Comparison of ENCODE assay signal across 26 mouse cellular contexts in the genomic region with DNA sequence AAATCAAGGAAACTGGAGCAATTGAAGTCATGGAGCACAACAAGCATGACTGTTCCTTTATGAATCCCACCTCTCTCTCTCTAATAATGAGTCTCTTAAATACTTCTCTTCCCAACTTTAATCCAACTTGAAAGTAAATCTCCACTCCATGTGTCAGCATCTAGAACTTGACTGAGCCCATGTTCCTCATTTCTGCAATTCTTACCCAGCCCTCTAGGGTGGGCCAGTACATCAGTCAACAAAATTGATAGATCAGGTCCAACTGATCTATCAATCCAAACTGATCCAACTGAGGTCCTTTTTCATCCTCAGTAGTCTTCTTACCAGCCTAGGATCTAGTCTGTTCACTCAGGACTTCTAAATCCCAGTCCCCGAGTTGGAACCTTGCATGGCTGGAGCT. TPM values are rescaled to one million over a fixed set of nuclear protein-coding genes. Genes with fewer than 3 reads are reported as not detected.
DNase-seq lines count a peak whose midpoint lies in the region; ATAC-seq and TF ChIP-seq lines count a peak whose summit lies in the region.
"Had no signal": no experiment of that assay in that cellular context is flagged by ENCODE, and none has a peak within 500 bp of the region (broad histone marks: within the 10 kb centered on the region; RNA-seq: fewer than 3 reads in every experiment).

No protein-coding gene starts in this region.

- no peak for TF ChIP-seq POLR2A in testis, adult 2 months (IDR thresholded peaks at IDR 0.05; ENCODE audit: control insufficient read depth, low read depth, low read length)

- no peaks in the 10 kb centered on the region for H3K4me1 ChIP-seq in intestine, postnatal 0 days (replicated peaks; ENCODE audit: control insufficient read depth, insufficient read depth, low read length)
- no peaks in the 10 kb centered on the region for H3K4me1 ChIP-seq in intestine, embryonic 15.5 days (replicated peaks)
- no peaks in the 10 kb centered on the region for H3K4me1 ChIP-seq in testis, adult 2 months (ENCODE audit: control insufficient read depth, insufficient read depth, low read length)
- H3K4me1 ChIP-seq in heart, embryonic 12.5 days (replicated peaks): no peaks in the 10 kb centered on the region
- H3K4me1 ChIP-seq: embryonic facial prominence, embryonic 12.5 days; forebrain, embryonic 13.5 days; hindbrain, embryonic 13.5 days had no signal

- no peak for ATAC-seq in intestine, postnatal 0 days
- no peak for ATAC-seq in intestine, embryonic 15.5 days
- ATAC-seq in erythroid progenitor cell, adult 5-6 weeks (replicated peaks; ENCODE audit: low FRiP score, poor library complexity, severe bottlenecking): peak; percentile 52; the same call in 1 of the 2 replicates
- no peak for ATAC-seq in megakaryocyte-erythroid progenitor cell, adult 5-6 weeks (replicated peaks; ENCODE audit: low FRiP score, low TSS enrichment, poor library complexity, severe bottlenecking)
- ATAC-seq in heart, embryonic 12.5 days (ENCODE audit: insufficient number of reproducible peaks, low FRiP score): no peak
- ATAC-seq: CD4-positive, CD25-positive, alpha-beta regulatory T cell, adult 4 months; forebrain, embryonic 13.5 days; hindbrain, postnatal 0 days had no signal

- no peaks in the 10 kb centered on the region for H3K36me3 ChIP-seq in intestine, postnatal 0 days (ENCODE audit: control insufficient read depth, insufficient read depth)
- no peaks in the 10 kb centered on the region for H3K36me3 ChIP-seq in intestine, embryonic 15.5 days
- H3K36me3 ChIP-seq in testis, adult 2 months (ENCODE audit: control insufficient read depth, insufficient read depth, low read length): no peaks in the 10 kb centered on the region
- no peaks in the 10 kb centered on the region for H3K36me3 ChIP-seq in heart, embryonic 12.5 days
- H3K36me3 ChIP-seq: embryonic facial prominence, embryonic 12.5 days; hindbrain, embryonic 13.5 days had no signal

- H3K9me3 ChIP-seq in intestine, postnatal 0 days (ENCODE audit: control insufficient read depth): no peaks in the 10 kb centered on the region
- no peaks in the 10 kb centered on the region for H3K9me3 ChIP-seq in intestine, embryonic 15.5 days
- H3K9me3 ChIP-seq in heart, embryonic 12.5 days (replicated peaks): no peaks in the 10 kb centered on the region
- H3K9me3 ChIP-seq: embryonic facial prominence, embryonic 12.5 days; forebrain, embryonic 13.5 days; hindbrain, embryonic 13.5 days had no signal

- no peak overlapping the region for H3K9ac ChIP-seq in intestine, postnatal 0 days (ENCODE audit: low read depth, low read length)
- H3K9ac ChIP-seq in intestine, embryonic 15.5 days: no peak overlapping the region
- H3K9ac ChIP-seq in heart, embryonic 12.5 days: no peak overlapping the region
- H3K9ac ChIP-seq: embryonic facial prominence, embryonic 12.5 days; forebrain, embryonic 13.5 days; hindbrain, embryonic 13.5 days had no signal

- no peak overlapping the region for H3K4me3 ChIP-seq in intestine, postnatal 0 days (ENCODE audit: low read depth, low read length)
- no peak overlapping the region for H3K4me3 ChIP-seq in intestine, embryonic 15.5 days (replicated peaks)
- H3K4me3 ChIP-seq in testis, adult 2 months (ENCODE audit: control insufficient read depth, low read depth, low read length): peak overlapping the region; percentile 68
- H3K4me3 ChIP-seq in heart, embryonic 12.5 days: no peak overlapping the region
- H3K4me3 ChIP-seq: embryonic facial prominence, embryonic 12.5 days; forebrain, embryonic 13.5 days; gastrocnemius, adult 2 months; hindbrain, embryonic 13.5 days had no signal

- H3K27ac ChIP-seq in intestine, postnatal 0 days (ENCODE audit: low read depth, low read length): no peak overlapping the region
- no peak overlapping the region for H3K27ac ChIP-seq in intestine, embryonic 15.5 days
- H3K27ac ChIP-seq in testis, adult 2 months (ENCODE audit: control insufficient read depth, insufficient read depth, low read depth, low read length): peak overlapping the region; percentile 19; the same call in 1 of the 2 replicates
- H3K27ac ChIP-seq in heart, embryonic 12.5 days (ENCODE audit: poor library complexity, severe bottlenecking): no peak overlapping the region
- H3K27ac ChIP-seq: embryonic facial prominence, embryonic 12.5 days; forebrain, embryonic 13.5 days; gastrocnemius, adult 2 months; hindbrain, embryonic 13.5 days; hindbrain, postnatal 0 days had no signal

- whole genome bisulfite sequencing in intestine, postnatal 0 days: 85% methylated on average over 1 of the region's 1 CpGs
- 87% methylated on average over 1 of the region's 1 CpGs for WGBS in intestine, embryonic 15.5 days
- 74% methylated on average over 1 of the region's 1 CpGs for WGBS in heart, embryonic 12.5 days

- TF ChIP-seq CTCF in intestine, postnatal 0 days (IDR thresholded peaks at IDR 0.05; ENCODE audit: low read depth): peak; percentile 26; the same call in 1 of the 2 replicates
- TF ChIP-seq CTCF in testis, adult 2 months (IDR thresholded peaks at IDR 0.05; ENCODE audit: control insufficient read depth, insufficient read depth, insufficient replicate concordance, low read depth, low read length): no peak

- no peaks in the 10 kb centered on the region for H3K27me3 ChIP-seq in intestine, postnatal 0 days (replicated peaks; ENCODE audit: control insufficient read depth, insufficient read depth, low read length)
- H3K27me3 ChIP-seq in intestine, embryonic 15.5 days (replicated peaks): no peaks in the 10 kb centered on the region
- H3K27me3 ChIP-seq in testis, adult 2 months (ENCODE audit: control insufficient read depth, insufficient read depth, low read length): no peaks in the 10 kb centered on the region
- no peaks in the 10 kb centered on the region for H3K27me3 ChIP-seq in heart, embryonic 12.5 days (replicated peaks)
- H3K27me3 ChIP-seq: embryonic facial prominence, embryonic 12.5 days; forebrain, embryonic 13.5 days; hindbrain, embryonic 13.5 days had no signal

- no peak overlapping the region for H3K4me2 ChIP-seq in intestine, postnatal 0 days (replicated peaks; ENCODE audit: low read depth)
- H3K4me2 ChIP-seq in intestine, embryonic 15.5 days (replicated peaks): no peak overlapping the region
- no peak overlapping the region for H3K4me2 ChIP-seq in heart, embryonic 12.5 days
- H3K4me2 ChIP-seq: embryonic facial prominence, embryonic 12.5 days; forebrain, embryonic 13.5 days; hindbrain, embryonic 13.5 days had no signal

- no peak for DNase-seq in testis, postnatal 14 days (ENCODE audit: low spot score)
- DNase-seq: adrenal gland, postnatal 10 days; B cell, adult 2 months; cerebellum, adult 11 months; cerebellum, adult 9-10 months; cerebellum, postnatal 25 days; gastrocnemius, adult 2 months; gastrocnemius, postnatal 25 days; heart, adult 11 months; heart, postnatal 10 days; heart, postnatal 4 days had no signal

RNA-seq across cellular contexts. Expression of a gene that starts 0.3 kb away (rescaled TPM):
- not detected in 2 replicates for polyA plus RNA-seq in intestine, postnatal 0 days (2015; fragmentation: Nextera tagmentation; extraction: Ambion mirVana)
- not detected in 2 replicates for polyA plus RNA-seq in intestine, embryonic 15.5 days (2015; fragmentation: Nextera tagmentation; extraction: Ambion mirVana)
- polyA plus RNA-seq in testis, adult 2 months (2012; rRNA removed): 278 and 386 TPM in 2 replicates
- total RNA-seq in erythroid progenitor cell, adult 5-6 weeks (2015; ENCODE audit: low replicate concordance): not detected in 2 replicates
- total RNA-seq in erythroid progenitor cell, adult 5-6 weeks (2017; ENCODE audit: low replicate concordance): not detected in 2 replicates
- total RNA-seq in megakaryocyte-erythroid progenitor cell, adult 5-6 weeks (2014; fragmentation: Nextera tagmentation): not detected in 2 replicates
- not detected in 2 replicates for total RNA-seq in megakaryocyte-erythroid progenitor cell, adult 5-6 weeks (2017)
- not detected in 2 replicates for polyA plus RNA-seq in heart, embryonic 12.5 days (2016; fragmentation: Nextera tagmentation; extraction: Ambion mirVana)
- total RNA-seq: adrenal gland, postnatal 10 days; adrenal gland, postnatal 4 days; gastrocnemius, adult 2 months; gastrocnemius, postnatal 25 days; heart, postnatal 10 days; heart, postnatal 4 days; hindbrain, postnatal 0 days had no signal
- polyA plus RNA-seq: brain, embryonic 14.5 days; CD4-positive, CD25-positive, alpha-beta regulatory T cell, adult 4 months; cortical plate, adult 2 months; embryonic facial prominence, embryonic 12.5 days; forebrain, embryonic 13.5 days; heart, embryonic 14.5 days; hindbrain, embryonic 13.5 days; hindbrain, postnatal 0 days had no signal

RNA-seq across cellular contexts. Expression of a gene that starts 9.4 kb away (rescaled TPM):
- 9.7 and 10.8 TPM in 2 replicates for polyA plus RNA-seq in intestine, postnatal 0 days (2015; fragmentation: Nextera tagmentation; extraction: Ambion mirVana)
- polyA plus RNA-seq in intestine, embryonic 15.5 days (2015; fragmentation: Nextera tagmentation; extraction: Ambion mirVana): 18.0 and 19.9 TPM in 2 replicates
- 262 and 276 TPM in 2 replicates for polyA plus RNA-seq in testis, adult 2 months (2012; rRNA removed)
- 59.1 and 73.4 TPM in 2 replicates for total RNA-seq in erythroid progenitor cell, adult 5-6 weeks (2015; ENCODE audit: low replicate concordance)
- 39.8 and 48.4 TPM in 2 replicates for total RNA-seq in erythroid progenitor cell, adult 5-6 weeks (2017; ENCODE audit: low replicate concordance)
- 22.7 and 26.2 TPM in 2 replicates for total RNA-seq in megakaryocyte-erythroid progenitor cell, adult 5-6 weeks (2014; fragmentation: Nextera tagmentation)
- total RNA-seq in megakaryocyte-erythroid progenitor cell, adult 5-6 weeks (2017): 16.6 and 21.8 TPM in 2 replicates
- 12.0 and 14.0 TPM in 2 replicates for polyA plus RNA-seq in heart, embryonic 12.5 days (2016; fragmentation: Nextera tagmentation; extraction: Ambion mirVana)

Comparison
In these comparisons a context has a peak if more than half of its experiments do, and no peak if none do; other contexts are left out.
1. RNA of a gene that starts 0.3 kb away (polyA plus RNA-seq): 278 to 386 TPM in testis, adult 2 months; not detected in intestine, postnatal 0 days, not detected in intestine, embryonic 15.5 days and not detected in heart, embryonic 12.5 days; every median in the first group is over 100 times any median in the second.
2. RNA of a gene that starts 9.4 kb away (polyA plus RNA-seq): 262 to 276 TPM in testis, adult 2 months; 18.0 to 19.9 TPM in intestine, embryonic 15.5 days, 12.0 to 14.0 TPM in heart, embryonic 12.5 days and 9.7 to 10.8 TPM in intestine, postnatal 0 days; every median in the first group is over 10 times any median in the second.